In genomic region chr9:79179954-79180353, GRCm38 (mm10) we compare ENCODE assay signal across 17 mouse cellular contexts.
"Had no signal": no experiment of that assay in that cellular context is flagged by ENCODE, and none has a peak within 500 bp of the region (broad histone marks: within the 10 kb centered on the region; RNA-seq: fewer than 3 reads in every experiment).

No protein-coding gene starts in this region.

- H3K27me3 ChIP-seq: liver, embryonic 13.5 days; liver, embryonic 15.5 days; megakaryocyte, embryonic 14.5 days; midbrain, embryonic 12.5 days; midbrain, embryonic 15.5 days; neural tube, embryonic 12.5 days; stomach, embryonic 15.5 days had no signal

- H3K27ac ChIP-seq: liver, embryonic 13.5 days; liver, embryonic 15.5 days; macrophage; midbrain, embryonic 12.5 days; midbrain, embryonic 15.5 days; neural tube, embryonic 12.5 days; stomach, embryonic 15.5 days; stomach, postnatal 0 days had no signal

- ATAC-seq: liver, postnatal 0 days; lung, postnatal 0 days; midbrain, embryonic 15.5 days had no signal

- H3K4me1 ChIP-seq: liver, embryonic 13.5 days; liver, embryonic 15.5 days; megakaryocyte, embryonic 14.5 days; midbrain, embryonic 12.5 days; midbrain, embryonic 15.5 days; neural tube, embryonic 12.5 days; stomach, embryonic 15.5 days had no signal

- H3K9ac ChIP-seq: liver, embryonic 13.5 days; liver, embryonic 15.5 days; liver, postnatal 0 days; midbrain, embryonic 12.5 days; midbrain, embryonic 15.5 days; neural tube, embryonic 12.5 days; stomach, embryonic 15.5 days had no signal

- H3K4me2 ChIP-seq: liver, embryonic 11.5 days; liver, embryonic 13.5 days; liver, embryonic 15.5 days; midbrain, embryonic 12.5 days; midbrain, embryonic 15.5 days; neural tube, embryonic 12.5 days; stomach, embryonic 15.5 days had no signal

- H3K9me3 ChIP-seq: liver, embryonic 13.5 days; liver, embryonic 15.5 days; midbrain, embryonic 12.5 days; midbrain, embryonic 15.5 days; neural tube, embryonic 12.5 days; stomach, embryonic 15.5 days had no signal

- H3K36me3 ChIP-seq: liver, embryonic 13.5 days; liver, embryonic 15.5 days; midbrain, embryonic 12.5 days; midbrain, embryonic 15.5 days; neural tube, embryonic 12.5 days; stomach, embryonic 15.5 days had no signal

- H3K4me3 ChIP-seq: liver, embryonic 13.5 days; liver, embryonic 15.5 days; megakaryocyte, embryonic 14.5 days; midbrain, embryonic 12.5 days; midbrain, embryonic 15.5 days; neural tube, embryonic 12.5 days; stomach, embryonic 15.5 days had no signal

- DNase-seq: liver, embryonic 13.5 days; liver, postnatal 0 days; lung, postnatal 14 days; right cerebral cortex, postnatal 14 days; thymus, adult 2 months; thymus, postnatal 25 days; thymus, postnatal 4 days had no signal
